Mouse (Mus musculus) intestine, postnatal 0 days (tissue): ENCODE measurements around the gene Hs1bp3. TPM values are rescaled to one million over a fixed set of nuclear protein-coding genes. Genes with fewer than 3 reads are reported as not detected.
A peak's percentile ranks its signal among the peaks of the same experiment; 100 is the strongest.

Experiments used
- ATAC-seq: fragments of 200-750 bp; cut with Nextera tagmentation; 2 replicates; pipeline ENCODE4 v1.8.0; 2017; ENCODE audit warnings: mild to moderate bottlenecking, moderate TSS enrichment, moderate library complexity
- H3K27ac ChIP-seq: fragments of 300-500 bp; sonication (generic); 2 replicates; pipeline ENCODE4 v1.5.1; 2014; ENCODE audit warnings: mild to moderate bottlenecking, low read depth, low read length, moderate library complexity
- H3K27me3 ChIP-seq: fragments of 300-500 bp; sonication (generic); replicated peaks from 2 replicates; pipeline ENCODE4 v1.6.1; 2014; ENCODE audit warnings: low read length, mixed read lengths; ENCODE audit not compliant: control insufficient read depth, insufficient read depth
- H3K36me3 ChIP-seq: fragments of 300-500 bp; sonication (generic); 2 replicates; pipeline ENCODE4 v1.6.1; 2014; ENCODE audit warnings: mild to moderate bottlenecking, moderate library complexity; ENCODE audit not compliant: control insufficient read depth, insufficient read depth
- H3K4me1 ChIP-seq: fragments of 300-500 bp; sonication (generic); replicated peaks from 2 replicates; pipeline ENCODE4 v1.6.1; 2014; ENCODE audit warnings: antibody characterized with exemption, low read length, mixed read lengths; ENCODE audit not compliant: control insufficient read depth, insufficient read depth
- H3K4me2 ChIP-seq: fragments of 300-500 bp; sonication (generic); replicated peaks from 2 replicates; pipeline ENCODE4 v1.6.1; 2014; ENCODE audit warnings: low read depth, mild to moderate bottlenecking, moderate library complexity
- H3K4me3 ChIP-seq: fragments of 300-500 bp; sonication (generic); 2 replicates; pipeline ENCODE4 v1.5.1; 2014; ENCODE audit warnings: low read depth, low read length
- H3K9ac ChIP-seq: fragments of 300-500 bp; sonication (generic); 2 replicates; pipeline ENCODE4 v1.6.1; 2014; ENCODE audit warnings: mild to moderate bottlenecking, low read depth, low read length
- H3K9me3 ChIP-seq: fragments of 300-500 bp; sonication (generic); 2 replicates; pipeline ENCODE4 v1.6.1; 2016; ENCODE audit warnings: mixed run types; ENCODE audit not compliant: control insufficient read depth
- CTCF ChIP-seq: sonication (generic); IDR thresholded peaks from 2 replicates; pipeline ENCODE4 v1.5.1; 2016; ENCODE audit warnings: low read depth, mild to moderate bottlenecking, control low read depth, antibody characterized with exemption, moderate library complexity
- WGBS: fragments of 180-500 bp; shearing (Covaris S2); extraction: QIAGEN DNeasy Blood & Tissue Kit; methylation state at CpG from one replicate; pipeline ENCODE4 v1.1.7; 2014; 5-methylcytosine and 5-hydroxymethylcytosine counted together
- polyA plus RNA-seq: library from polyadenylated mRNA; unstranded; fragments of >200 nt; fragmentation: Nextera tagmentation; extraction: Ambion mirVana; gene quantifications from 2 replicates; pipeline ENCODE4 v1.2.1, GENCODE M21; 2015

Gene Hs1bp3
- polyA plus RNA-seq, 1 experiment from 2014 or later: 20.5 TPM

- no peak for TF ChIP-seq CTCF
- WGBS: 69% methylated on average over 1 of the region's 1 CpGs
- H3K36me3 ChIP-seq: no peaks in the 10 kb centered on the region
- H3K27ac ChIP-seq: no peak overlapping the region
- H3K4me2 ChIP-seq: no peak overlapping the region
- H3K9ac ChIP-seq: no peak overlapping the region
- H3K4me3 ChIP-seq: no peak overlapping the region
- no peaks in the 10 kb centered on the region for H3K27me3 ChIP-seq
- H3K4me1 ChIP-seq: no peaks in the 10 kb centered on the region
- no peaks in the 10 kb centered on the region for H3K9me3 ChIP-seq
- no peak for ATAC-seq
Measured at GRCm38 (mm10) chr12:8354187-8354586, 41.0 kb downstream of the Hs1bp3 start.

- Histone ChIP-seq H3K4me3 (no peak overlapping the region), H3K9me3 (no peaks in the 10 kb centered on the region), H3K27ac (no peak overlapping the region), H3K4me2 (no peak overlapping the region), H3K4me1 (no peaks in the 10 kb centered on the region), H3K9ac (no peak overlapping the region), H3K36me3 (no peaks in the 10 kb centered on the region), H3K27me3 (no peaks in the 10 kb centered on the region)
- TF ChIP-seq CTCF: peak; percentile 32
- ATAC-seq: no peak
- 97% methylated on average over 4 of the region's 4 CpGs for WGBS
Measured at GRCm38 (mm10) chr12:8355011-8355410, 41.8 kb downstream of the Hs1bp3 start.

GRCm38 (mm10) chr12:8357449-8357848, 44.2 kb downstream of the Hs1bp3 start:
- Histone ChIP-seq H3K27ac (no peak overlapping the region), H3K9ac (no peak overlapping the region), H3K27me3 (no peaks in the 10 kb centered on the region), H3K4me1 (no peaks in the 10 kb centered on the region), H3K4me3 (no peak overlapping the region), H3K4me2 (no peak overlapping the region), H3K9me3 (no peaks in the 10 kb centered on the region), H3K36me3 (no peaks in the 10 kb centered on the region)
- ATAC-seq: 0 out of 2 replicates have a peak, but pooled peaks have one; percentile 15
- WGBS: 54% methylated on average over 5 of the region's 5 CpGs
- peak; percentile 54 for TF ChIP-seq CTCF

GRCm38 (mm10) chr12:8358344-8358966, 45.2 kb downstream of the Hs1bp3 start:
- Histone ChIP-seq H3K4me3 (no peak overlapping the region), H3K36me3 (no peaks in the 10 kb centered on the region), H3K9ac (no peak overlapping the region), H3K9me3 (no peaks in the 10 kb centered on the region), H3K4me2 (no peak overlapping the region), H3K27me3 (no peaks in the 10 kb centered on the region), H3K4me1 (no peaks in the 10 kb centered on the region), H3K27ac (0 out of 2 replicates have a peak overlapping the region, but pooled peaks have one; percentile 28)
- ATAC-seq: no peak
- 71% methylated on average over 5 of the region's 5 CpGs for WGBS
- no peak for TF ChIP-seq CTCF

- Histone ChIP-seq H3K27me3 (no peaks in the 10 kb centered on the region), H3K9me3 (no peaks in the 10 kb centered on the region), H3K36me3 (no peaks in the 10 kb centered on the region), H3K4me1 (no peaks in the 10 kb centered on the region), H3K27ac (peak overlapping the region; percentile 15; the same call in 1 of the 2 replicates), H3K4me2 (no peak overlapping the region), H3K9ac (no peak overlapping the region), H3K4me3 (no peak overlapping the region)
- ATAC-seq: no peak
- 89% methylated on average over 3 of the region's 3 CpGs for WGBS
- TF ChIP-seq CTCF: no peak
Measured at GRCm38 (mm10) chr12:8359418-8360112, 46.3 kb downstream of the Hs1bp3 start.

- Histone ChIP-seq H3K36me3 (no peaks in the 10 kb centered on the region), H3K4me2 (no peak overlapping the region), H3K4me1 (0 out of 2 replicates have a peak, but pooled peaks cover 3% of the 10 kb centered on the region), H3K27ac (no peak overlapping the region), H3K4me3 (no peak overlapping the region), H3K27me3 (no peaks in the 10 kb centered on the region), H3K9me3 (no peaks in the 10 kb centered on the region), H3K9ac (no peak overlapping the region)
- no peak for TF ChIP-seq CTCF
- WGBS: 80% methylated on average over 5 of the region's 5 CpGs
- no peak for ATAC-seq
Measured at GRCm38 (mm10) chr12:8361866-8362265, 48.6 kb downstream of the Hs1bp3 start.
